Mouse (Mus musculus): ENCODE measurements around the gene Nanog.

Gene Nanog

DNA sequence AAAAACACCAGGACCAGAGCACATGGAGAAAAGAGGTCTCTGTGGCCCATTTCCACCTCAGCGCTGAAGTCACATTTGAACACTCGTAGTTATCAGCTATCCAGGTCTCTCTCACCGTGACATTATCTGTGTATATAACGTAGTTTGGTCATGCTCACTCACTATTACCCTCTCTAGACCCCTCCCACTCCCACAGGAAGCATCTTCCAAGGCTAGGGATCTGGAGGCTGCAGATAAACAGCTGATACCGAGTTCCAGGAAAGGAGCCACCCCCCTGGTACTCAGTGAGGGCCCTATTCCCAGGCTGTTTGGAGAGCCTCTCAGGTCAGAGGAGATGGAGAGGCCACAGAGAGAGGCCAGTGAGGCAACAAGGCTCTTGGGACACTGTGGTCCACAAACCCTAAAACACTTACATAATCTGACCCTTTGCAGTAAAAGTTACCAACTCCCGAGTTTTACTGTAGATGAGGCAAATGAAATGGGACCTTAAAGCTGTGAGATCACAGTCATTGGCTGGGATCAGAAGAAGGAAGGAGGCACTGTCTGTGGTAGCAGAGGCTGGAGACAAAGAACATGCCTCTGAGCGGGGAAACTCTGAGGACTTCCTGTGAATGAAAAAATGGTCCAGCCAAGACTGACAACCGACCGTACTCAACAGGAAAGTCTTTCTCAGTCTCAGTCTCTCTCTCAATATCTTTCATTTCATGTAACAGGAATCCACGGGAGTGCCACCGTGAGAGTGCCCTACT, 55.8 kb downstream of the Nanog start:
- DNase-seq (ENCODE audit: low spot score): no peak

DNA sequence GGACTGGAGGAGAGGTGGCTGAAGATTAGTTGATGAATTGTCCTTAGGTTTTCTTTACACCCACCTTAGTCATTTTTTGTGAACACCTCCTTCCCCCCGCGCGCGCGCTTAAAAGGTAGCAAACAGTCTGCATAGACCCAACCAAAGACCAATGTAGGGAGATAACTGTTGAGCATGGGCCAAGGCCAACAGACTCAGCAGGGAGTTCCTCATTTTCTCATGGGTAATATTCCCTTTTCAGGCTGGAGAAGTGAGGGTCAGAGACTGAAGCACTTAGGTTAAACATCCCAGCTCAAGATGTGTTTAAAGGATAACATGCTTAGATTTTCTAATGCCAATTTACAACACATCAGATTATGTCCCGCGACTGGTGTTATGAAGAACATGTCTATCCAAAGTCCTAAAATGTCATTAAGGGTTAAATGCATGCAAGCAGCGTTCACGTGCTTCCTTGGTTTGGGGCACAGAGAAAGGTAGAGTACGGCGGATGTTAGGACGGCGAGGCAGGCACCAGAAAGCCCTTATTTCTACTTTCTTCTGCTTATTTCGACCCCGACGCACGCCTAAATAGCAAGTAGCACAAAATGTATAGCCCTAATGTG, 56.7 kb downstream of the Nanog start:
- DNase-seq (ENCODE audit: low spot score): no peak
